Mouse (Mus musculus): Measurements from ENCODE around the gene Dnmt3b. TPM values are rescaled to one million over a fixed set of nuclear protein-coding genes. Genes with fewer than 3 reads are reported as not detected.
"Not testable (repeated sequence)": the region's sequence is repeated elsewhere in the genome, so short reads cannot be mapped to it uniquely, and the experiment has no call there.

The Dnmt3b gene
- polyA plus RNA-seq, 1 experiment from 2014 or later, result 17.0 TPM

DNA sequence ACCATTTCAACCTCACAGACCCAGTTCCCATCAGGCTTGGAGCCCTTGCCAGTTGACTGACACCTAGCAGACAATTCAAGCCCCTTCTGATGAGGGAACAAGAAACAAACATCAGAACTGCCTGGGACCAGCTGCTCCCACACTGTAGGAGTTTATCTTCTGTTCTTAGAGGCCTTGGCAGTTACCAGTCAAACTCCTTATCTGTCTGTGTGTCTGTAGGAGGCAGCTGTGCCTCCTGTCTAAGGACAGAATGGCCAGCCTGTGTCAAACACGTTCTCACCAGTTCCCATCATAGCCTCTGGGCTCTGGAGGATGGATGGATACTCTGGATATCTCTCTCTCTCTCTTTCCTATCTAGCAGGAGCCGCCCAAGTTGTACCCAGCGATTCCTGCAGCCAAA is 68.6 kb downstream of the Dnmt3b start:
- H3K9ac ChIP-seq (replicated peaks); H3K4me3 ChIP-seq (replicated peaks); ATAC-seq (ENCODE audit: insufficient number of reproducible peaks, insufficient read depth, low FRiP score, low TSS enrichment, low read depth); H3K9me3 ChIP-seq; H3K4me2 ChIP-seq; H3K27me3 ChIP-seq; H3K36me3 ChIP-seq; H3K4me1 ChIP-seq (replicated peaks); H3K27ac ChIP-seq: not testable (repeated sequence)
- 71% methylated on average over 3 of the region's 3 CpGs for WGBS

DNA sequence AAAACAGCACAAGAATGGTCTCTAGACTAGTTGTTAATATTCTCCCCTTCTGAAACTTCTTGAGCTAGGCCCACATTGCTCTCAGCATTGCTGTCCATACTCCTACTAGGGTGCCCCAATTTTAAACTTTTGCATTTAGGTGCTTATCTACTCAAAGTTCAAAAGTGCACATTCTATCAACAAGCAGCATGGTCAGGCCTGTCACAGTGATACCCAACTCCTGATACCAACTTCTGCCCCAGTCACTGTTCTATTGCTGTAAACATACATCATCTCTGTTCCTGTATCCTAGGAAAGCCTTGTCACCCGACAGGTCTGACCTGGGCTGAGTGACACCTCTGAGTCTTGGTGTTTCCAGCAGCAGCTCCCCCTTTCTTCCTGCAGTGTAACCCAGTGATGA is 73.8 kb downstream of the Dnmt3b start:
- Histone ChIP-seq H3K4me2 (no peak overlapping the region), H3K9me3 (no peaks in the 10 kb centered on the region), H3K27ac (no peak overlapping the region), H3K27me3 (no peaks in the 10 kb centered on the region), H3K9ac (replicated peaks) (no peak overlapping the region), H3K36me3 (no peaks in the 10 kb centered on the region), H3K4me1 (replicated peaks) (no peaks in the 10 kb centered on the region), H3K4me3 (replicated peaks) (no peak overlapping the region)
- ATAC-seq (ENCODE audit: insufficient number of reproducible peaks, insufficient read depth, low FRiP score, low TSS enrichment, low read depth), result no peak
- WGBS, result 55% methylated on average over 1 of the region's 1 CpGs

DNA sequence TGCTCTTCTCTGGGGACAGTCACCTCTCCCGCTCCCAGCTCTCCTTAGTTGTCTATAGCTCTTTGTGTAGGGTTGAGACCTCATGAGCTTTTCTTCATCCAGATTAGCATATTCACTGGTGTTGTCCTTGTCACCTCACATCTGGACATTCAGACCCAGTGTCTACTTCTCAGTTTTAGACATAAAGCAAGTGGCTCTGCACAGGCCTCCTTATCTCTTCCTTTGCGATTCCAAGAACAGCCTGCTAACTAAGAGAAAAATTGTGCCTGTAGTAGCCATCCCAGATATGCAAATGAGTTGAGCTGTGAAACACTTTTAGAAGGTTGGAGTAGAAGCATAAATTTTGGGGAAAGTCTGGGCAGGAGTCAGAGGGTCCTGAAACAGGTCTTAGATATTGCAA is 75.2 kb downstream of the Dnmt3b start:
- no peak overlapping the region for H3K4me2 ChIP-seq
- H3K9me3 ChIP-seq, result no peaks in the 10 kb centered on the region
- H3K4me3 ChIP-seq (replicated peaks), result no peak overlapping the region
- H3K4me1 ChIP-seq (replicated peaks), result no peaks in the 10 kb centered on the region
- ATAC-seq (ENCODE audit: insufficient number of reproducible peaks, insufficient read depth, low FRiP score, low TSS enrichment, low read depth), result no peak
- H3K9ac ChIP-seq (replicated peaks), result no peak overlapping the region
- no peaks in the 10 kb centered on the region for H3K27me3 ChIP-seq
- WGBS, result 95% methylated on average over 2 of the region's 2 CpGs
- H3K27ac ChIP-seq, result no peak overlapping the region
- H3K36me3 ChIP-seq, result no peaks in the 10 kb centered on the region

DNA sequence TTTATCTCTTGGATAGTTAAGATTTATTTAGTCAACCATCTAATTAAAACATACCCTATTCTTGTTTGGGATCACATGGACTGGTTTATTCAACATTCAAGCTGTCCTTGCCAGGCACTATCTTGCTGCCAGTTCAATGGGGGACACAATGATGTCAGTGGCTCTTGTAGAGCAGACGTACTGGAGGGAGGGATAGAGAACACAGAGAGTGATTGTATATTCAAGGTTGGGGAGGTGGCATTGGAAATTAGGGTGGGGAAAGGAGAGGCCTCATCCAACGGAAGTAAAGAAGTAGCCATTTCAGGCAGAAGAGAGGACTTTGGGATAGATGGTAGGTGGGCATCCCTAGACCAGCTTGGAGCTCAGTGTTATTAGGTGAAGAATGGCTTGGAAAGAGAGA is 75.6 kb downstream of the Dnmt3b start:
- no peaks in the 10 kb centered on the region for H3K4me1 ChIP-seq (replicated peaks)
- H3K4me2 ChIP-seq, result no peak overlapping the region
- H3K27ac ChIP-seq, result no peak overlapping the region
- no peaks in the 10 kb centered on the region for H3K27me3 ChIP-seq
- WGBS, result 88% methylated on average over 2 of the region's 2 CpGs
- no peaks in the 10 kb centered on the region for H3K9me3 ChIP-seq
- H3K4me3 ChIP-seq (replicated peaks), result no peak overlapping the region
- H3K9ac ChIP-seq (replicated peaks), result no peak overlapping the region
- no peak for ATAC-seq (ENCODE audit: insufficient number of reproducible peaks, insufficient read depth, low FRiP score, low TSS enrichment, low read depth)
- no peaks in the 10 kb centered on the region for H3K36me3 ChIP-seq

DNA sequence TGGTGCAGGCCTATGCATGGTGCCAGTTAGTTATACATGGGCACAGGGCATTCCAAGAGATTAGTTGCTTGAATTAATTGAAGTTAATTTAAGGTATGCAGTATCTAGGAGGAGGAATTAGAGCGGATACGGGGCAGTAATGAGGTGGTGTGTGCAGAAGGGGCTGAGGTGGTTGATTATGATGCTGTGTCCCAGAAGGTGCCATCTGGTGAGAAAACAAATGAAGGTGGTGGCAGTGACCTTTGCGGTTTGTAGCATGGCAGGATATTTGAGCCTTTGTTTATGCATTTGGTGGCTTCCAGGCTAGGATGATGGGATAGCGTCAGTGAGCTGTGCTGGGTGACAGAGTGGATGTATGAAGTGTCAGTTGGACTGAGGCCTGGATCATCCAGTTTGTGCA is 76.0 kb downstream of the Dnmt3b start:
- WGBS, result 89% methylated on average over 4 of the region's 4 CpGs
- no peak for ATAC-seq (ENCODE audit: insufficient number of reproducible peaks, insufficient read depth, low FRiP score, low TSS enrichment, low read depth)
- no peaks in the 10 kb centered on the region for H3K9me3 ChIP-seq
- H3K4me2 ChIP-seq, result no peak overlapping the region
- no peaks in the 10 kb centered on the region for H3K27me3 ChIP-seq
- no peak overlapping the region for H3K4me3 ChIP-seq (replicated peaks)
- no peak overlapping the region for H3K9ac ChIP-seq (replicated peaks)
- H3K4me1 ChIP-seq (replicated peaks), result no peaks in the 10 kb centered on the region
- H3K27ac ChIP-seq, result no peak overlapping the region
- no peaks in the 10 kb centered on the region for H3K36me3 ChIP-seq

DNA sequence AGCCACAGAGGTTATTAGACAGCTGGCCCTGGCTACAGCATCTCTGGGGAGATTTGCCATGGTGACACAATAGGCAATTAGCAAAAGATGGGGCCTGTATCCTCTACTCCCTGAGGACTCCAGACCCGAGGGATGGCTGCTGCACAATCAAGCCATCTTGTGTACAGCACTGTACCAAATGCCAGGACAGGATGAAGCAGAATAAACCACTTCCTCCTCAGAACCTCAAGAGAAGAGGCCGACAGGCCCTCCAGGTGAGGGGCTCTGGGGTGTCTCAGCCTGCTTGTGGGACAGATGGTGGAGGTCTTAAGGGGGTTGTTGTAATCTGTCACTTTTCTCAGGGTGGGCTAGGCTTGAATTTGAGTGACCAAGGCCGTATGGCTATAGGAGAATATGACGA is 84.8 kb downstream of the Dnmt3b start:
- Histone ChIP-seq H3K4me1 (replicated peaks) (no peaks in the 10 kb centered on the region), H3K4me3 (replicated peaks) (no peak overlapping the region), H3K27ac (no peak overlapping the region), H3K36me3 (no peaks in the 10 kb centered on the region), H3K27me3 (no peaks in the 10 kb centered on the region), H3K9ac (replicated peaks) (no peak overlapping the region), H3K9me3 (no peaks in the 10 kb centered on the region), H3K4me2 (no peak overlapping the region)
- 77% methylated on average over 4 of the region's 4 CpGs for WGBS
- no peak for ATAC-seq (ENCODE audit: insufficient number of reproducible peaks, insufficient read depth, low FRiP score, low TSS enrichment, low read depth)

Other genes with a start within 250 kb of the Dnmt3b start
- not detected in 2 replicates for gene 4930404H24Rik, start 156.7 kb upstream of the Dnmt3b start, polyA plus RNA-seq (2016; fragmentation: Nextera tagmentation; extraction: Ambion mirVana)
- gene Nol4l, start 119.5 kb upstream of the Dnmt3b start, polyA plus RNA-seq (2016; fragmentation: Nextera tagmentation; extraction: Ambion mirVana), result 12.5 and 12.6 TPM in 2 replicates
- 70.3 and 71.3 TPM in 2 replicates for gene Commd7, start 16.7 kb upstream of the Dnmt3b start, polyA plus RNA-seq (2016; fragmentation: Nextera tagmentation; extraction: Ambion mirVana)
- gene Dnmt3c, start 47.2 kb downstream of the Dnmt3b start, polyA plus RNA-seq (2016; fragmentation: Nextera tagmentation; extraction: Ambion mirVana), result not detected in 2 replicates
- 234 and 249 TPM in 2 replicates for gene Mapre1, start 91.8 kb downstream of the Dnmt3b start, polyA plus RNA-seq (2016; fragmentation: Nextera tagmentation; extraction: Ambion mirVana)
- gene Efcab8, start 130.5 kb downstream of the Dnmt3b start, polyA plus RNA-seq (2016; fragmentation: Nextera tagmentation; extraction: Ambion mirVana), result 0.14 TPM in 1 of 2 replicates, not detected in the other
- gene Sun5, start 221.6 kb downstream of the Dnmt3b start, polyA plus RNA-seq (2016; fragmentation: Nextera tagmentation; extraction: Ambion mirVana), result not detected in 2 replicates
- not detected in 2 replicates for gene Bpifb2, start 225.6 kb downstream of the Dnmt3b start, polyA plus RNA-seq (2016; fragmentation: Nextera tagmentation; extraction: Ambion mirVana)